Mouse (Mus musculus): Measurements from ENCODE around the gene Olfr1370. TPM values are rescaled to one million over a fixed set of nuclear protein-coding genes. Genes with fewer than 3 reads are reported as not detected.
"Not testable (repeated sequence)": the region's sequence is repeated elsewhere in the genome, so short reads cannot be mapped to it uniquely, and the experiment has no call there.

Gene Olfr1370
- polyA plus RNA-seq (2014; fragmentation: Nextera tagmentation; extraction: Ambion mirVana) = not detected in 2 replicates

DNA sequence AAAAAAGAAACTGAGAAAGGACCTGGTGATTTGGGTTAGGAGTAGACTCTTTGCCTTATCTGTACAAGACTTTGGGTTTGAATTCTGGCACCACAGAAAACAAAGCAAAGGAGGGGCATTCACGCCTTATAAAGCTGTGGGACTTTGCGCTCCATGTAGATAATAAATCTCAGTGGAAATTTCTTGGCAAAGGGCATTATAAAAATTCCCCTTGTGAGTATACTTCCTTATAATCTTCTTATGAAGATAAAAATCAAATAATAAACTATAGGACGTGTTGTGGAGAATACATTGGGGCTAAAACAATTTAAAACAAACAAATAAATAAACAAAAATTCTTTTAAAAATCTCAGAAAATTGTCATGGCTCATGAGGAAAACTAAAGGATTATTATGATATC lies at the start of gene Olfr1370:
TSS of gene Olfr1370 (minus strand) at position 101 of the 400 bp plus-strand sequence.
- no peak within 1 kb of the TSS for H3K9ac ChIP-seq (ENCODE audit: low read length)
- no peaks in the 10 kb centered on the region for H3K9me3 ChIP-seq (ENCODE audit: control insufficient read depth, low read length)
- DNase-seq (ENCODE audit: low spot score) (no peak), ATAC-seq (ENCODE audit: insufficient read depth, low FRiP score, low TSS enrichment) (no peak)
- H3K4me2 ChIP-seq (ENCODE audit: low read depth) = no peak within 1 kb of the TSS
- no peak within 1 kb of the TSS for H3K27ac ChIP-seq (ENCODE audit: low read depth, low read length)
- H3K4me1 ChIP-seq (ENCODE audit: control insufficient read depth, insufficient read depth, low read length) = no peaks in the 10 kb centered on the region
- H3K4me3 ChIP-seq (ENCODE audit: low read depth, low read length) = no peak within 1 kb of the TSS
- 77% methylated on average over 3 of the region's 3 CpGs for WGBS
- no peaks in the 10 kb centered on the region for H3K27me3 ChIP-seq (ENCODE audit: control insufficient read depth, insufficient read depth, low read length)
- H3K36me3 ChIP-seq (ENCODE audit: control insufficient read depth, insufficient read depth, low read length) = no peaks in the 10 kb centered on the region

DNA sequence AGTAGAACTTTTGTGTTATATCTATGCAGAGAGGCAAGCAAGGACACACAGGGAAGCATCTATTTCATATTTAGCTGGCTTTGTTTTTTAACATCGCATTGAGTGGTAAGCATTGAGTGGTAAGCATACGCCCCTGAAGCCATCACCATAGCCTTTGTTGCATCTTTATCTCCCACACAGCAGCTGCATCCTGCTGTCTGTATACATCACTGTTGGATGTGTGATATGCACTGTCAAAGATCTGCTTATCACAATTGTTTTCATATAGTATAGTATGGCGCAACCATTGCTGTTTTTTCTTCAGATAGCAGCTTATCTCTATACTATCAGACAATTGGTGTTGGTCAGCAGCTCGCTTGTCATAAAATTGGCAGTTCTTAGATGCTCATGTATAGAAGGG lies 39.4 kb upstream of the Olfr1370 start:
- 89% methylated on average over 4 of the region's 4 CpGs for WGBS
- no peaks in the 10 kb centered on the region for H3K36me3 ChIP-seq (ENCODE audit: control insufficient read depth, insufficient read depth, low read length)
- H3K27ac ChIP-seq (ENCODE audit: low read depth, low read length) = no peak overlapping the region
- H3K4me2 ChIP-seq (ENCODE audit: low read depth) = no peak overlapping the region
- H3K4me3 ChIP-seq (ENCODE audit: low read depth, low read length) = no peak overlapping the region
- no peaks in the 10 kb centered on the region for H3K27me3 ChIP-seq (ENCODE audit: control insufficient read depth, insufficient read depth, low read length)
- H3K9me3 ChIP-seq (ENCODE audit: control insufficient read depth, low read length) = no peaks in the 10 kb centered on the region
- H3K9ac ChIP-seq (ENCODE audit: low read length) = no peak overlapping the region
- ATAC-seq (ENCODE audit: insufficient read depth, low FRiP score, low TSS enrichment) = no peak
- no peaks in the 10 kb centered on the region for H3K4me1 ChIP-seq (ENCODE audit: control insufficient read depth, insufficient read depth, low read length)
- DNase-seq (ENCODE audit: low spot score) = no peak

DNA sequence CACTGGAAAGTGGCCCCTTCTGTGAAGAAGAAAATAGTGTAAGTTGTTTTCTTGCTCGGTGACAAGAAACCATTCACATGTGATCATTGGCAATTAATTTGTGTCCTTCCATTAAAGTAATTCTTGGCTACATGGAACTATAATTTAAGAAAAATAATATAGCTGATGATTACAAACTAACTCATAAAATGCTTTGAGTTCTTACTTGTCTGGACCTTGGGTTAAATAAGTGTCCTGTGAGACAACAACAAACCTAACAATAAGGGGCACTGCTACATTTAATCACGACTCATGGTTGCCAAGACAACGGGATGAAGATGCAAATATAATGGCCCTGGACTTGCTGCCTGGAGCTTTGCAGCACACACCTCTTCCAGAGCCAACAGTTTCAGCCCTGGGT lies 36.4 kb upstream of the Olfr1370 start, which contains the start of gene Olfr1369-ps1:
TSS of gene Olfr1369-ps1 (plus strand) at position 301 of the 400 bp plus-strand sequence.
- not testable (repeated sequence) for DNase-seq (ENCODE audit: low spot score); H3K9ac ChIP-seq (ENCODE audit: low read length); ATAC-seq (ENCODE audit: insufficient read depth, low FRiP score, low TSS enrichment); H3K4me2 ChIP-seq (ENCODE audit: low read depth); H3K36me3 ChIP-seq (ENCODE audit: control insufficient read depth, insufficient read depth, low read length); H3K9me3 ChIP-seq (ENCODE audit: control insufficient read depth, low read length); H3K27ac ChIP-seq (ENCODE audit: low read depth, low read length); H3K27me3 ChIP-seq (ENCODE audit: control insufficient read depth, insufficient read depth, low read length); H3K4me3 ChIP-seq (ENCODE audit: low read depth, low read length); H3K4me1 ChIP-seq (ENCODE audit: control insufficient read depth, insufficient read depth, low read length)
- 77% methylated on average over 3 of the region's 3 CpGs for WGBS

DNA sequence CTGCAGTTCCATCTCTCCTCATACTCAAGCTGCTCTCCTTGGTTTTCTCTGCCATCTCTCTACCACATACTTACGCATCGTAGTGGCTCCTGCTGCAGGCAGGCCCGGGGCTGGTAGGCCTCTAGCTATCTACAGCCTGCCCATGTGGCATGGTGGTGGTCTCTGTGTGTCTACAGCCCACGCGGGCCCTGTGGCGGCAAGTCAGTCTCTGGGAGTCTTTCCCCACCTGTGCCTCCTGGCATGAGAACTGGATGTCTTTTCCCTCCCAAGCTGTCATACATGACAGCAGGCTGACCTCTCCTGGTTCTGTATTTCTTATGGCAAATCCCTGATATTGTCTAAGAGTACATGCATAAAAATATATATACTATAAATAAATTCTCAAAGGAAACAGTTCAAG lies 35.7 kb upstream of the Olfr1370 start:
- DNase-seq (ENCODE audit: low spot score) = no peak
- no peak overlapping the region for H3K4me2 ChIP-seq (ENCODE audit: low read depth)
- H3K27me3 ChIP-seq (ENCODE audit: control insufficient read depth, insufficient read depth, low read length) = no peaks in the 10 kb centered on the region
- ATAC-seq (ENCODE audit: insufficient read depth, low FRiP score, low TSS enrichment) = no peak
- WGBS = 89% methylated on average over 6 of the region's 6 CpGs
- H3K27ac ChIP-seq (ENCODE audit: low read depth, low read length) = no peak overlapping the region
- no peaks in the 10 kb centered on the region for H3K36me3 ChIP-seq (ENCODE audit: control insufficient read depth, insufficient read depth, low read length)
- no peaks in the 10 kb centered on the region for H3K4me1 ChIP-seq (ENCODE audit: control insufficient read depth, insufficient read depth, low read length)
- H3K4me3 ChIP-seq (ENCODE audit: low read depth, low read length) = no peak overlapping the region
- no peak overlapping the region for H3K9ac ChIP-seq (ENCODE audit: low read length)
- H3K9me3 ChIP-seq (ENCODE audit: control insufficient read depth, low read length) = no peaks in the 10 kb centered on the region

DNA sequence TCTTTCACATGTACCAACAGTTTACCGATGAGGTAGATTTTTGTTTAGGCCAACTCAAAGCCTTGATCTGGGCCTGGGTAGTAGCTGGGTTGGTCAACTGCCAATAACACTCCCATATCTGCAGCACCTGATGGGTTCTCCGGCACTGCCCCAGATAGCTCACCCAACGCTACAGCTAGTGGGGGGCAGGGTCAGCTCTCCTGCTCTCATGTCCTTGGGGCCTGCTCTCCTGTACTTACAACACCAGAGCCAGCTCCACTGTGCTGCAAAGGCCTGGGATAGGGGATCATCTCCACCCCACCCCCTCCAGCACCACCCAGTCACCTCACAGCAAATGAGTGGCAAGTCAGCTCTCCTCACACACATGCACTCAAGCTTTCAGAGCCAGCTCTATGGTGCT lies 35.0 kb upstream of the Olfr1370 start:
- DNase-seq (ENCODE audit: low spot score) = no peak

DNA sequence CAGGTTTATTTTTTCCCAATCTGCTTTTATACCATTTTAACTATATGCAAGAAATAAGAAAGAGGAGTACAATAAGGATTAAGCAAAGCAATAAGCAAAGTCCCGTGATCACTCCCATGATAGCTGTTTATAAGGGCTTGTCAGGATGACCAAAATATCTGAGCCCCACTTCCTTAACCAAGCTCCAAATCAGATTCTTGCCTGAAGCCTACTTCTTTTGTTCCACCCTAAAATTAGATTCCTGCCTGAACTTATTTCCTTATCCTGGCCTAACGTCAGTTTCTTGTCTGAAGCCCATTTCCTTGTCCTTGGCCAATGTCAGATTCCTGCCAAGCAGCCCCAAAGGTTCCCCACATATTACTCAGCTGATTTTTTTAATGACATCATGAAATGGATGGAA lies 7.9 kb upstream of the Olfr1370 start:
- Histone ChIP-seq H3K9ac (ENCODE audit: low read length) (no peak overlapping the region), H3K36me3 (ENCODE audit: control insufficient read depth, insufficient read depth, low read length) (no peaks in the 10 kb centered on the region), H3K9me3 (ENCODE audit: control insufficient read depth, low read length) (no peaks in the 10 kb centered on the region), H3K27ac (ENCODE audit: low read depth, low read length) (no peak overlapping the region), H3K27me3 (ENCODE audit: control insufficient read depth, insufficient read depth, low read length) (no peaks in the 10 kb centered on the region), H3K4me2 (ENCODE audit: low read depth) (no peak overlapping the region), H3K4me1 (ENCODE audit: control insufficient read depth, insufficient read depth, low read length) (no peaks in the 10 kb centered on the region), H3K4me3 (ENCODE audit: low read depth, low read length) (no peak overlapping the region)
- DNase-seq (ENCODE audit: low spot score) (no peak), ATAC-seq (ENCODE audit: insufficient read depth, low FRiP score, low TSS enrichment) (no peak)
- WGBS = 79% methylated on average over 2 of the region's 2 CpGs

More for the DNA sequence above, 35.0 kb upstream of the Olfr1370 start:
- no peak for ATAC-seq (ENCODE audit: insufficient read depth, low FRiP score, low TSS enrichment)
- Histone ChIP-seq H3K9ac (ENCODE audit: low read length) (no peak overlapping the region), H3K27me3 (ENCODE audit: control insufficient read depth, insufficient read depth, low read length) (no peaks in the 10 kb centered on the region), H3K27ac (ENCODE audit: low read depth, low read length) (no peak overlapping the region), H3K4me3 (ENCODE audit: low read depth, low read length) (no peak overlapping the region), H3K9me3 (ENCODE audit: control insufficient read depth, low read length) (no peaks in the 10 kb centered on the region), H3K4me1 (ENCODE audit: control insufficient read depth, insufficient read depth, low read length) (no peaks in the 10 kb centered on the region), H3K36me3 (ENCODE audit: control insufficient read depth, insufficient read depth, low read length) (no peaks in the 10 kb centered on the region), H3K4me2 (ENCODE audit: low read depth) (no peak overlapping the region)
- WGBS = 100% methylated on average over 3 of the region's 3 CpGs

DNA sequence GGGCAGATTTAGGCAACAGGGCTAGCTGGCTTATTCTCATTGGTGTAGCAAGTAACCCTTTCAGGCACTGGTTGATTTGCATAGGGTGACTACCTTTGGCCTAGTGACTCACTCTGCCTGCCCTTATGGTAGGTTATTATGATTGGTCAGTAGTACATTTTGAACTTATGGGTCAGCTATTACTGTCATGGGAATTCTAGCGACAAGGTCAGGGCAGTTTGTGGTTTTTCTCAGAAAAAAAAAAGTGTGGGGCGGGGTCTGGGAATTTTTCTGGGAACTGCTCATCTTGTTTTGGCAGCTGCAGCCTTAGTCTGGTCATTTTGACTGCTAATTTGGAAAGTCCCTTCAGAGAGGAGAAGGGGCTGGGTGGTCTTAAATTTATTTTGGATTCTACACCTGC lies 8.7 kb downstream of the Olfr1370 start:
- no peak overlapping the region for H3K4me3 ChIP-seq (ENCODE audit: low read depth, low read length)
- no peaks in the 10 kb centered on the region for H3K4me1 ChIP-seq (ENCODE audit: control insufficient read depth, insufficient read depth, low read length)
- 86% methylated on average over 2 of the region's 2 CpGs for WGBS
- H3K27me3 ChIP-seq (ENCODE audit: control insufficient read depth, insufficient read depth, low read length) = no peaks in the 10 kb centered on the region
- no peaks in the 10 kb centered on the region for H3K36me3 ChIP-seq (ENCODE audit: control insufficient read depth, insufficient read depth, low read length)
- ATAC-seq (ENCODE audit: insufficient read depth, low FRiP score, low TSS enrichment) (no peak), DNase-seq (ENCODE audit: low spot score) (no peak)
- H3K27ac ChIP-seq (ENCODE audit: low read depth, low read length) = no peak overlapping the region
- no peaks in the 10 kb centered on the region for H3K9me3 ChIP-seq (ENCODE audit: control insufficient read depth, low read length)
- H3K4me2 ChIP-seq (ENCODE audit: low read depth) = no peak overlapping the region
- H3K9ac ChIP-seq (ENCODE audit: low read length) = no peak overlapping the region

DNA sequence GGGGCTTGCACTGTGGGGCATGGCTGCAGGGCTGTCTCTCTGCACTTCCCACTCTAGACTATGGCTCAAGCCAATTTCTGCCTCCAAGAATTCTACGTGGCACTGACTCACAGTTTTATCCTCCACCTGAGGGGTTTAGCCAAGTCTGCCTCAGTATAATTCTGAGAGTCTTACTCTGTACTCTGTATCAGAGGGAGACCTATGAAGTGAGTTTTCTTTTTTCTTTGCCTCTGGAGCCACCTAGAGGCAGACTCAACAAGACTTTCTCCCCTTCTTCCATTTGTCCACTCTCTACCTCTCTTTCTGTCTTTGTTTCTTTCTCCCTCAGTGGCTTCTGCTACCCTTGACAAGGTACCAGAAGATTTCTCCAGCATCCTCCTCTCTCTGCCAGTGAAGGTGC lies 24.6 kb downstream of the Olfr1370 start:
- Histone ChIP-seq H3K27ac (ENCODE audit: low read depth, low read length) (no peak overlapping the region), H3K4me2 (ENCODE audit: low read depth) (no peak overlapping the region), H3K36me3 (ENCODE audit: control insufficient read depth, insufficient read depth, low read length) (no peaks in the 10 kb centered on the region), H3K4me1 (ENCODE audit: control insufficient read depth, insufficient read depth, low read length) (no peaks in the 10 kb centered on the region), H3K27me3 (ENCODE audit: control insufficient read depth, insufficient read depth, low read length) (no peaks in the 10 kb centered on the region), H3K4me3 (ENCODE audit: low read depth, low read length) (no peak overlapping the region), H3K9me3 (ENCODE audit: control insufficient read depth, low read length) (no peaks in the 10 kb centered on the region), H3K9ac (ENCODE audit: low read length) (no peak overlapping the region)
- ATAC-seq (ENCODE audit: insufficient read depth, low FRiP score, low TSS enrichment) (no peak), DNase-seq (ENCODE audit: low spot score) (no peak)
- WGBS = 89% methylated on average over 1 of the region's 1 CpGs

DNA sequence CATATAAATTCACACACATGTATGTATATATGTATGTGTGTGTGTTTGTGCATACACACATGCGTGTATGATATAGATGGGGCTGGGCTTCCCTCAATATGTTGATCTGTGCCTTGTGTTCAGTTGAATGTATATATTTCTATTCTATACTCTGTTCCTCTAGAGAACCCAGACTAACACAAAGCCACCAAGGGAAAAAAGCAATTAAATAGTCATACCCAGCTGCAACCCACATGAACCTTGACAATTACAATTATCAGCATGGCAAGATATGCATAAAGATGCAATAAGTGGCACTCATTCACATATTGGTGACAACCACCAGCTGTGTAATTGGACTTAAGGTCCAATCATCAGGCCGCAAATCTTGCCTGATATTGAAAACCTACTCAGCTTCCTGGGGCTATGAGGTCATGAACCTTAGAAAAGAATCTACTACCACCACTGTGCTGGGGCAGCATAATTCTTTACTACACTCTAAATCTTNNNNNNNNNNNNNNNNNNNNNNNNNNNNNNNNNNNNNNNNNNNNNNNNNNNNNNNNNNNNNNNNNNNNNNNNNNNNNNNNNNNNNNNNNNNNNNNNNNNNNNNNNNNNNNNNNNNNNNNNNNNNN lies 34.1 kb downstream of the Olfr1370 start:
- no peaks in the 10 kb centered on the region for H3K4me1 ChIP-seq (ENCODE audit: control insufficient read depth, insufficient read depth, low read length)
- H3K4me3 ChIP-seq (ENCODE audit: low read depth, low read length) = no peak overlapping the region
- no peak overlapping the region for H3K9ac ChIP-seq (ENCODE audit: low read length)
- ATAC-seq (ENCODE audit: insufficient read depth, low FRiP score, low TSS enrichment) = no peak
- 70% methylated on average over 2 of the region's 2 CpGs for WGBS
- no peak overlapping the region for H3K4me2 ChIP-seq (ENCODE audit: low read depth)
- no peaks in the 10 kb centered on the region for H3K27me3 ChIP-seq (ENCODE audit: control insufficient read depth, insufficient read depth, low read length)
- H3K36me3 ChIP-seq (ENCODE audit: control insufficient read depth, insufficient read depth, low read length) = no peaks in the 10 kb centered on the region
- no peak overlapping the region for H3K27ac ChIP-seq (ENCODE audit: low read depth, low read length)
- no peaks in the 10 kb centered on the region for H3K9me3 ChIP-seq (ENCODE audit: control insufficient read depth, low read length)
- no peak for DNase-seq (ENCODE audit: low spot score)
